Mouse (Mus musculus): ENCODE results near the gene Calcoco2. TPM values are rescaled to one million over a fixed set of nuclear protein-coding genes. Genes with fewer than 3 reads are reported as not detected.

Calcoco2 gene
- polyA plus RNA-seq, 1 experiment: 0.08 TPM

GRCm38 (mm10) chr11:96070353-96070752, 41.4 kb downstream of the Calcoco2 start:
- DNase-seq: no peak
- 93% methylated on average over 7 of the region's 7 CpGs for WGBS
- TF ChIP-seq POLR2A (IDR thresholded peaks at IDR 0.05; ENCODE audit: borderline replicate concordance, extremely low read depth, low read depth, low read length): no peak
- no peak for TF ChIP-seq CTCF (IDR thresholded peaks at IDR 0.05; ENCODE audit: insufficient read depth, low read length)
- H3K4me3 ChIP-seq (replicated peaks; ENCODE audit: extremely low read depth, low read depth, low read length): no peak overlapping the region
- H3K4me1 ChIP-seq (ENCODE audit: control insufficient read depth, insufficient read depth, low read length): peaks cover 4% of the 10 kb centered on the region; the same call in 1 of the 2 replicates

GRCm38 (mm10) chr11:96068231-96068630, 43.5 kb downstream of the Calcoco2 start:
- TF ChIP-seq CTCF (IDR thresholded peaks at IDR 0.05; ENCODE audit: insufficient read depth, low read length): no peak
- TF ChIP-seq POLR2A (IDR thresholded peaks at IDR 0.05; ENCODE audit: borderline replicate concordance, extremely low read depth, low read depth, low read length): no peak
- DNase-seq: no peak
- 49% methylated on average over 5 of the region's 5 CpGs for WGBS

DNA sequence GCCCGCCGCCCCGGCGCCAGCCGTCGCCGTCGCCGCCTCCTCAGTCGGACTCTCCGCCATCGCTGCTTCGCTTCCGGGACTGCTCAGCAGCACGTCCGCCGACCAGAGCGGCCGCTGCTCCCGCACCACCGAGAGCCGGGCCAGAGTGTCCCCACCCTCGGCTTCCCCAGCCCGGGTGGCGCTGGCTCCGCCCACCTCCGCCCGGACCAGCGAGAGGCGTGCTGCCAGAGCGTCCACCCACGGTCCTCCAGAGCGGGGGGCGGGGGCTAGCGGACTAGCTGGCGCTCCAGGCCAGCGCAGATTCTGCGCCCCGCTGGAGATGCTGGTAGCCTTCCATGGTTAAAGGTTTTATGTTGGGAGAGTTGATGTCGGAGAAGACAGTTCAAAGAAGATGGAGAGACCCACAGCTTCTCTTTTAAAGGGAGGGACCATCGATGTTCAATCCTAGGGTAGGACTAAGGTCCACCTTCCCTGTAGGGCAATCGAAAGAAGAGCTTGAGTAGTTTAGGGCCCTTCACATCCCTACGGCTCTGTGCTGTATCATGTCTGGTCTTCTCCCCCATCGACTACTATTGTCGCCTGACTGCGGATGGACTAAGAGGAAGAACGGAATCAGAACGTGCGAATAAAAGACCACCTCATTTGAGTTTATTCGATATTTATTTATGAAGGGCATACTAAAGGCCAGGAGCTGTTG, 46.4 kb downstream of the Calcoco2 start, which contains the start of gene Ube2z:
Gene Ube2z, minus strand, starts transcription at position 174 of the 697 bp plus-strand sequence.
- peak; percentile 84 for TF ChIP-seq POLR2A (IDR thresholded peaks at IDR 0.05; ENCODE audit: borderline replicate concordance, extremely low read depth, low read depth, low read length)
- TF ChIP-seq CTCF (IDR thresholded peaks at IDR 0.05; ENCODE audit: insufficient read depth, low read length): no peak
- DNase-seq: peak; percentile 95
- H3K4me1 ChIP-seq (ENCODE audit: control insufficient read depth, insufficient read depth, low read length): peaks cover 13% of the 10 kb centered on the region
- WGBS: 5% methylated on average over 50 of the region's 50 CpGs
- H3K4me3 ChIP-seq (replicated peaks; ENCODE audit: extremely low read depth, low read depth, low read length): peak within 1 kb of the TSS; percentile 76

More at GRCm38 (mm10) chr11:96068231-96068630, 43.5 kb downstream of the Calcoco2 start:
- H3K4me3 ChIP-seq (replicated peaks; ENCODE audit: extremely low read depth, low read depth, low read length): no peak overlapping the region
- H3K4me1 ChIP-seq (ENCODE audit: control insufficient read depth, insufficient read depth, low read length): peaks cover 8% of the 10 kb centered on the region

- DNase-seq: no peak
Measured at GRCm38 (mm10) chr11:96064521-96065214, 47.1 kb downstream of the Calcoco2 start.

DNA sequence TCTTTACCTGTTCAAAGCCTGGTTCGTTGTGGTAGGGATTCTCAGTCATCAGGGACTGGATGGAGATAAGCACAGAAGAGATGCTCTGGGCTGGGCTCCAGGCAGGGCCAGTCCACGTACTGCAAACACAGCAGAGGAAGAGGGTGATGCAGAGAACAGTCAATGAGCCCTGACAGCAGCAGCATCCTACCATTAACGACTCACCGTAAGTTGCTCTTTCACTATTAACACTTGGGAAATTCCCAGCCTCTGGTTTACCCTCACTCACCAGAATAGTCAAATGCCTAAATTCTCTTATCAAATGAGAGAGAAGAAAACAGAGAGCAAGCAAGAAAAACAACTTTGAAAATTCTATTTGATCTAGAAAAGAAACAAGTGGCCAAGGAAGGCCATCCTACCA, 53.5 kb downstream of the Calcoco2 start:
- peaks cover 5% of the 10 kb centered on the region for H3K4me1 ChIP-seq (ENCODE audit: control insufficient read depth, insufficient read depth, low read length)
- no peak for DNase-seq
- no peak overlapping the region for H3K4me3 ChIP-seq (replicated peaks; ENCODE audit: extremely low read depth, low read depth, low read length)
- TF ChIP-seq CTCF (IDR thresholded peaks at IDR 0.05; ENCODE audit: insufficient read depth, low read length): no peak
- no peak for TF ChIP-seq POLR2A (IDR thresholded peaks at IDR 0.05; ENCODE audit: borderline replicate concordance, extremely low read depth, low read depth, low read length)
- 82% methylated on average over 4 of the region's 4 CpGs for WGBS

More at GRCm38 (mm10) chr11:96064521-96065214, 47.1 kb downstream of the Calcoco2 start:
- no peak for TF ChIP-seq CTCF (IDR thresholded peaks at IDR 0.05; ENCODE audit: insufficient read depth, low read length)
- 0 out of 2 replicates have a peak, but pooled peaks have one; percentile 15 for TF ChIP-seq POLR2A (IDR thresholded peaks at IDR 0.05; ENCODE audit: borderline replicate concordance, extremely low read depth, low read depth, low read length)
- WGBS: under 1% methylated on average over 60 of the region's 64 CpGs
- Histone ChIP-seq H3K4me1 (ENCODE audit: control insufficient read depth, insufficient read depth, low read length) (peaks cover 13% of the 10 kb centered on the region), H3K4me3 (replicated peaks; ENCODE audit: extremely low read depth, low read depth, low read length) (peak overlapping the region; percentile 76)

DNA sequence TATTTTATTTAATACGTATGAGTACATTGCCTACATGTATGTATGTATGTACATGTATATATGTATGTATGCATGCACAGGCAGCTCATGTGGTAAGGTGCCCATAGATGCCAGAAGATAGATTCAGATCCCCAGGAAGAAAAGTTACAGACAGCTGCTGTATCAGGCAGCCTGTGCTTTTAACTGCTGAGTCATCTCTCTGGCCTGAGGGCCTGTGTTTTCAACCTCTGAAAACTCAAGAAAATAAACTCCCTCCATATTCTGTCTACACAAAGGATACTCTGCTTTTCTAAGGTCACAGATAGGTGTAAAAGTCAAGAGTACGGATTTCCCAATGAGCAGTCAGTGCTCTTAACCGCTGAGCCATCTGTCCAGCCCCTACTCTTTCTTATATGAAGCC, 60.9 kb downstream of the Calcoco2 start:
- no peaks in the 10 kb centered on the region for H3K4me1 ChIP-seq (ENCODE audit: control insufficient read depth, insufficient read depth, low read length)
- TF ChIP-seq POLR2A (IDR thresholded peaks at IDR 0.05; ENCODE audit: borderline replicate concordance, extremely low read depth, low read depth, low read length) (no peak), CTCF (IDR thresholded peaks at IDR 0.05; ENCODE audit: insufficient read depth, low read length) (no peak)
- WGBS: 93% methylated on average over 3 of the region's 3 CpGs
- H3K4me3 ChIP-seq (replicated peaks; ENCODE audit: extremely low read depth, low read depth, low read length): no peak overlapping the region
- no peak for DNase-seq

DNA sequence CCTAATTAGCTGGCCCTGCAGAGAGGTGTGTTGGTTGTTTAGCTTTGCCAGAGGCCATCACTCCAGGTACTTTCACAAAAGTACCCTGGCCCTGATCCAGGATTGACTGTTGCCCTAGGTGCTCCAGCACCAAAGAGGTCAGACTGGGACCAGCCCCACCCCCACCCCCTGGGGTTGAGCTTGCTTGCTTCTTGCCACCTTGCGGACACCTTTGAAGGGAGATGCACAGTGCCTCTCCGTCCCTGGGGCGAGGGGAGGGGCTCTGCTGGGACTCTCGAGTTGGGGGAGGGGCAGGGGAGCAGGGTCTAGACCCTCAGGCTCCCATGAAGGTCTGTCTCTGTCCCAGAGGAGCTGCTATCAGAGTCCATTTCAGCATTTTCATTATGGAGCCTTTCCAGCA, 61.8 kb downstream of the Calcoco2 start:
- DNase-seq: no peak
- no peaks in the 10 kb centered on the region for H3K4me1 ChIP-seq (ENCODE audit: control insufficient read depth, insufficient read depth, low read length)
- WGBS: 92% methylated on average over 4 of the region's 4 CpGs
- no peak overlapping the region for H3K4me3 ChIP-seq (replicated peaks; ENCODE audit: extremely low read depth, low read depth, low read length)
- TF ChIP-seq CTCF (IDR thresholded peaks at IDR 0.05; ENCODE audit: insufficient read depth, low read length): no peak
- TF ChIP-seq POLR2A (IDR thresholded peaks at IDR 0.05; ENCODE audit: borderline replicate concordance, extremely low read depth, low read depth, low read length): no peak

Other genes with a start within 250 kb of the Calcoco2 start
- 0.42 TPM in 1 of 2 replicates, not detected in the other for gene B4galnt2, start 197.1 kb downstream of the Calcoco2 start, polyA plus RNA-seq (2012; rRNA removed)
- gene Igf2bp1, start 106.0 kb downstream of the Calcoco2 start, polyA plus RNA-seq (2012; rRNA removed): 1.4 and 1.6 TPM in 2 replicates
- gene Gip, start 87.4 kb downstream of the Calcoco2 start, polyA plus RNA-seq (2012; rRNA removed): not detected in 2 replicates
- 18.1 and 24.1 TPM in 2 replicates for gene Snf8, start 77.1 kb downstream of the Calcoco2 start, polyA plus RNA-seq (2012; rRNA removed)
- gene Ube2z, start 46.6 kb downstream of the Calcoco2 start, polyA plus RNA-seq (2012; rRNA removed): 31.1 and 38.1 TPM in 2 replicates
- gene Atp5g1, start 36.3 kb downstream of the Calcoco2 start, polyA plus RNA-seq (2012; rRNA removed): 235 and 352 TPM in 2 replicates
- gene Ttll6, start 21.8 kb upstream of the Calcoco2 start, polyA plus RNA-seq (2012; rRNA removed): 3.6 and 4.6 TPM in 2 replicates
- gene Hoxb13, start 82.4 kb upstream of the Calcoco2 start, polyA plus RNA-seq (2012; rRNA removed): 1.4 TPM in 1 of 2 replicates, not detected in the other
- 0.14 TPM in 1 of 2 replicates, not detected in the other for gene Hoxb9, start 159.5 kb upstream of the Calcoco2 start, polyA plus RNA-seq (2012; rRNA removed)
- 0.18 and 0.44 TPM in 2 replicates for gene Hoxb8, start 169.9 kb upstream of the Calcoco2 start, polyA plus RNA-seq (2012; rRNA removed)
- gene Hoxb7, start 174.7 kb upstream of the Calcoco2 start, polyA plus RNA-seq (2012; rRNA removed): 0.52 and 1.1 TPM in 2 replicates
- 8.1 and 8.2 TPM in 2 replicates for gene Hoxb6, start 180.5 kb upstream of the Calcoco2 start, polyA plus RNA-seq (2012; rRNA removed)
- 12.1 and 15.6 TPM in 2 replicates for gene Hoxb5, start 191.4 kb upstream of the Calcoco2 start, polyA plus RNA-seq (2012; rRNA removed)
- 9.9 and 12.5 TPM in 2 replicates for gene Hoxb4, start 206.3 kb upstream of the Calcoco2 start, polyA plus RNA-seq (2012; rRNA removed)
- gene Hoxb3, start 211.4 kb upstream of the Calcoco2 start, polyA plus RNA-seq (2012; rRNA removed): 11.0 and 13.2 TPM in 2 replicates
- 19.7 and 24.7 TPM in 2 replicates for gene Hoxb2, start 238.6 kb upstream of the Calcoco2 start, polyA plus RNA-seq (2012; rRNA removed)

All from lung, adult 2 months (tissue).